Mouse (Mus musculus): ENCODE measurements at regions not wholly inside any gene's neighbourhood (a gene's known extent, or its start where the extent isn't known, plus 50 kb on each side); places are given as distances from the start of the nearest gene placed in this dataset.
"Not testable (repeated sequence)": the region's sequence is repeated elsewhere in the genome, so short reads cannot be mapped to it uniquely, and the experiment has no call there.

- DNase-seq: no peak
These were observed 108.2 kb upstream of the Nxpe4 start for GRCm38 (mm10) chr9:48053580-48053979.

GRCm38 (mm10) chr9:48055246-48055645 is 106.6 kb upstream of the Nxpe4 start:
- DNase-seq: peak; percentile 94

GRCm38 (mm10) chr9:48058599-48058998 is 103.2 kb upstream of the Nxpe4 start:
- peak; percentile 73 for DNase-seq

GRCm38 (mm10) chr9:48059549-48060165 is 102.2 kb upstream of the Nxpe4 start:
- no peak for DNase-seq

GRCm38 (mm10) chr9:48060996-48061395 is 100.8 kb upstream of the Nxpe4 start:
- DNase-seq: no peak

GRCm38 (mm10) chr9:48066730-48067345 is 95.0 kb upstream of the Nxpe4 start:
- no peak for DNase-seq

- no peak for DNase-seq
These were observed 89.2 kb upstream of the Nxpe4 start for GRCm38 (mm10) chr9:48072592-48072991.

GRCm38 (mm10) chr9:48073096-48073495 is 88.7 kb upstream of the Nxpe4 start:
- DNase-seq: no peak

- DNase-seq: no peak
These were observed 86.1 kb upstream of the Nxpe4 start for GRCm38 (mm10) chr9:48075661-48076240.

- no peak for DNase-seq
These were observed 79.4 kb upstream of the Nxpe4 start for GRCm38 (mm10) chr9:48082461-48082860.

- not testable (repeated sequence) for DNase-seq
These were observed 77.6 kb upstream of the Nxpe4 start for GRCm38 (mm10) chr9:48084196-48084595.

- DNase-seq: no peak
These were observed 72.2 kb upstream of the Nxpe4 start for GRCm38 (mm10) chr9:48089661-48090060.

GRCm38 (mm10) chr9:48094756-48095155 is 67.1 kb upstream of the Nxpe4 start:
- DNase-seq: no peak

GRCm38 (mm10) chr9:48099846-48100245 is 62.0 kb upstream of the Nxpe4 start:
- no peak for DNase-seq

GRCm38 (mm10) chr9:48106441-48107167 is 55.2 kb upstream of the Nxpe4 start:
- no peak for DNase-seq

- DNase-seq: no peak
These were observed 52.7 kb upstream of the Nxpe4 start for GRCm38 (mm10) chr9:48108994-48109619.

GRCm38 (mm10) chr9:48111316-48111890 is 50.4 kb upstream of the Nxpe4 start:
- peak; percentile 12 for DNase-seq

Data from adrenal gland, adult 8-10 months (tissue).